Mouse (Mus musculus): Measurements from ENCODE around the gene Ddx19b.

- TF ChIP-seq CTCF (IDR thresholded peaks at IDR 0.05; ENCODE audit: borderline replicate concordance, control insufficient read depth, extremely low read depth, insufficient read depth, low read length, poor library complexity) (no peak), POLR2A (IDR thresholded peaks at IDR 0.05; ENCODE audit: control insufficient read depth, extremely low read depth, insufficient read depth, low read length, poor library complexity) (no peak)
Observed at GRCm38 (mm10) chr8:110966586-110966985, 65.0 kb downstream of the Ddx19b start.

Measured in thymus, adult 2 months (tissue).